Mouse (Mus musculus) small intestine, adult 2 months (tissue): ENCODE measurements around the gene Acsl6. TPM values are rescaled to one million over a fixed set of nuclear protein-coding genes. Genes with fewer than 3 reads are reported as not detected.
A peak's percentile ranks its signal among the peaks of the same experiment; 100 is the strongest.

Experiments
- H3K27ac ChIP-seq: fragments of 200-500 bp; 2 replicates; pipeline ENCODE4 v1.5.1; 2012; ENCODE audit warnings: low read depth, low read length, control low read depth, inconsistent platforms; ENCODE audit not compliant: insufficient read depth
- H3K27me3 ChIP-seq: fragments of 200-500 bp; 2 replicates; pipeline ENCODE4 v1.6.1; 2012; ENCODE audit warnings: mild to moderate bottlenecking, moderate library complexity, low read length, inconsistent platforms; ENCODE audit not compliant: control insufficient read depth, insufficient read depth
- H3K36me3 ChIP-seq: fragments of 200-500 bp; 2 replicates; pipeline ENCODE4 v1.6.1; 2012; ENCODE audit warnings: mild to moderate bottlenecking, low read length, control low read depth, inconsistent platforms; ENCODE audit not compliant: control insufficient read depth, insufficient read depth
- H3K4me1 ChIP-seq: fragments of 200-500 bp; 2 replicates; pipeline ENCODE4 v1.6.1; 2012; ENCODE audit warnings: low read length, inconsistent platforms, mixed read lengths; ENCODE audit not compliant: control insufficient read depth, insufficient read depth, insufficient read length
- H3K4me3 ChIP-seq: fragments of 200-500 bp; 2 replicates; pipeline ENCODE4 v1.5.1; 2012; ENCODE audit warnings: low read depth, mild to moderate bottlenecking, control low read depth, inconsistent platforms, low read length, moderate library complexity
- CTCF ChIP-seq: fragments of 200-500 bp; IDR thresholded peaks from 2 replicates; pipeline ENCODE4 v1.5.1; 2012; ENCODE audit warnings: low read depth, mild to moderate bottlenecking, control low read depth, inconsistent platforms, low read length, moderate library complexity, mixed read lengths; ENCODE audit not compliant: insufficient replicate concordance, insufficient read length; ENCODE audit errors: extremely low read depth
- POLR2A ChIP-seq: fragments of 200-500 bp; IDR thresholded peaks from 2 replicates; pipeline ENCODE4 v1.6.1; 2012; ENCODE audit warnings: low read depth, mild to moderate bottlenecking, control low read depth, inconsistent platforms, low read length, moderate library complexity
- WGBS: fragments of 180-500 bp; shearing (Covaris S2); methylation state at CpG from one replicate; pipeline ENCODE4 v1.1.7; 2018; 5-methylcytosine and 5-hydroxymethylcytosine counted together
- polyA plus RNA-seq: library from polyadenylated mRNA; depleted of rRNA; stranded (reverse); fragments of >200 nt; gene quantifications from 2 replicates; pipeline ENCODE4 v1.2.3, GENCODE M21; 2012

Acsl6 gene
- polyA plus RNA-seq, 1 experiment, result 0.42 TPM

DNA sequence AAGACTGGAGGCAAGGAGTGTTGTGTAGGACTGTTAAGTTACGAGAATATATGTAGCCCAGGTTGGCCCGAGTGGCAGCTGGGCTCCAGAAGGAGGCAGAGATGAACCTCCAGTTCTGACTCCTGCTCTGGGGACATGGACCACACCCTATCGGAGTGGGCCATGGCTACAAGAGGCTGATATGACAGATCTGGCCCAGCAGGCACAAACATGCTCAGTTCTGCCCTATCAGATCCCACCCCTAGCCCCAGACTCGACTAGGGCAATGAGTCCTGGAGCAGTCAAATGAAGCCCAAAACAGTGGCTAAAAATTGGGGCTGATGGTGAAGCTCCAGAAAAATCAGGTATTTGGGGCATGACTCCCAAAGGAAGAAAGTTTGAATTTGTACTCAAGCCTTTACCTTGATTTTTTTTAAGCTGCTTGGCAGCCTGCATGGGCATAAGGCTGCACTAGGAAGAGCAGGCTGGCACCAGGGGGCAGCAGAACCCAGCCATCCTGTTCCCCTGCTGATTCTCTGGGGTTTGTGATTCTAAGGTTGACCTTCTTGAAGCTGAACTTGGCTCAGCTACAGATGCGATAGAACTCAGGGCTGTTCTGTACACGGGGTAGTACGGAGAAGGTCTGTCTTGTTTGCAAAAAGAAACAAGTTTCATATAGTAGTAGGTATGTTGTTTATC lies 3.7 kb downstream of the Acsl6 start:
- Histone ChIP-seq H3K27ac (no peak overlapping the region), H3K27me3 (peaks cover 23% of the 10 kb centered on the region), H3K4me1 (peaks cover 18% of the 10 kb centered on the region), H3K36me3 (no peaks in the 10 kb centered on the region), H3K4me3 (no peak overlapping the region)
- 54% methylated on average over 7 of the region's 7 CpGs for WGBS
- no peak for TF ChIP-seq POLR2A
- peak; percentile 73; the same call in 1 of the 2 replicates for TF ChIP-seq CTCF

- Histone ChIP-seq H3K4me3 (no peak overlapping the region), H3K36me3 (no peaks in the 10 kb centered on the region), H3K27ac (no peak overlapping the region; the same call in 1 of the 2 replicates), H3K4me1 (peaks cover 19% of the 10 kb centered on the region; the same call in 1 of the 2 replicates), H3K27me3 (no peaks in the 10 kb centered on the region)
- 20% methylated on average over 2 of the region's 2 CpGs for WGBS
- TF ChIP-seq POLR2A (no peak), CTCF (no peak)
These were observed 7.0 kb downstream of the Acsl6 start for GRCm38 (mm10) chr11:54310588-54310987.

DNA sequence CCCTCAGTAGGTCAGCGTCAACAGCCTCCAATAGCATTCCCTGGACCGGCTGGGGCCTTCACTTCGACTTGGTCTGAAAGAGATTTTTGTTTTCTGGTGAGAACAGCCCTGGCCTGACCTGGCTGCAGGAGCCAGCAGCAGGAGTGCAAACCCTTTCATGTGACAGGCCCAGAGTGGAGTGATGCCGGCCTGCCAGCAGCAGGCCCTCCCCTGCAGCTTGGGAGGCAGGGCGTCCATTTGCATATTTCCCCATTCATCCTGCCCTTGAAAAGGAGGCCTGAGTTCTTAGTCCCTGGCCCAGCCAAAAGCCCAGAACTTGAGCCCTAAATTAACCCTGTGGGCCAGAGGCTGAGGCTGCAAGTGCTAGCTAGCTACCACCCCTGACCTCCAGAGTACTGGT lies 8.4 kb downstream of the Acsl6 start:
- Histone ChIP-seq H3K27me3 (no peaks in the 10 kb centered on the region), H3K4me1 (peaks cover 19% of the 10 kb centered on the region; the same call in 1 of the 2 replicates), H3K36me3 (no peaks in the 10 kb centered on the region), H3K4me3 (no peak overlapping the region), H3K27ac (no peak overlapping the region; the same call in 1 of the 2 replicates)
- 32% methylated on average over 5 of the region's 5 CpGs for WGBS
- TF ChIP-seq POLR2A (no peak), CTCF (no peak)

DNA sequence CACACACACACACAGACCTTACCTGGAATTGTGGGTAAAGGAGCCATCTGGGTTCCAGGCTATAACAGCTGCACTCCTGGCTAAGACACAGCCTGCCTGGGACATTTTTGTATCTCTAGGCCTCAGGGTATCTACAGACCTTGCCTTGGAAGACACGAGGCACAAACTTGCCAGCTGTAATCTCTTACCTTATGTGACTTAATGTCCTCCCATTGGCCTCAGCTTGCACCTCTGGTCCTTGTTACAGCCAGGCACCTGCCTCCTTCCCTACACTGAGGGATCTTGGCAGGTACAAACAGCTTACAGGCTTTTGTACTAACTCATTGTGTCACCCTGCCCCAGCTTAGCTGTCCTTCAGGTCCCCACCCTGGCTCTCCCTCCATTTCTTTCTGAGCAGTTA lies 9.0 kb downstream of the Acsl6 start:
- no peaks in the 10 kb centered on the region for H3K36me3 ChIP-seq
- H3K4me1 ChIP-seq, result peaks cover 19% of the 10 kb centered on the region; the same call in 1 of the 2 replicates
- no peak overlapping the region for H3K4me3 ChIP-seq
- WGBS, result 11% methylated on average over 1 of the region's 1 CpGs
- no peak for TF ChIP-seq POLR2A
- no peak for TF ChIP-seq CTCF
- H3K27ac ChIP-seq, result peak overlapping the region; percentile 51
- no peaks in the 10 kb centered on the region for H3K27me3 ChIP-seq

DNA sequence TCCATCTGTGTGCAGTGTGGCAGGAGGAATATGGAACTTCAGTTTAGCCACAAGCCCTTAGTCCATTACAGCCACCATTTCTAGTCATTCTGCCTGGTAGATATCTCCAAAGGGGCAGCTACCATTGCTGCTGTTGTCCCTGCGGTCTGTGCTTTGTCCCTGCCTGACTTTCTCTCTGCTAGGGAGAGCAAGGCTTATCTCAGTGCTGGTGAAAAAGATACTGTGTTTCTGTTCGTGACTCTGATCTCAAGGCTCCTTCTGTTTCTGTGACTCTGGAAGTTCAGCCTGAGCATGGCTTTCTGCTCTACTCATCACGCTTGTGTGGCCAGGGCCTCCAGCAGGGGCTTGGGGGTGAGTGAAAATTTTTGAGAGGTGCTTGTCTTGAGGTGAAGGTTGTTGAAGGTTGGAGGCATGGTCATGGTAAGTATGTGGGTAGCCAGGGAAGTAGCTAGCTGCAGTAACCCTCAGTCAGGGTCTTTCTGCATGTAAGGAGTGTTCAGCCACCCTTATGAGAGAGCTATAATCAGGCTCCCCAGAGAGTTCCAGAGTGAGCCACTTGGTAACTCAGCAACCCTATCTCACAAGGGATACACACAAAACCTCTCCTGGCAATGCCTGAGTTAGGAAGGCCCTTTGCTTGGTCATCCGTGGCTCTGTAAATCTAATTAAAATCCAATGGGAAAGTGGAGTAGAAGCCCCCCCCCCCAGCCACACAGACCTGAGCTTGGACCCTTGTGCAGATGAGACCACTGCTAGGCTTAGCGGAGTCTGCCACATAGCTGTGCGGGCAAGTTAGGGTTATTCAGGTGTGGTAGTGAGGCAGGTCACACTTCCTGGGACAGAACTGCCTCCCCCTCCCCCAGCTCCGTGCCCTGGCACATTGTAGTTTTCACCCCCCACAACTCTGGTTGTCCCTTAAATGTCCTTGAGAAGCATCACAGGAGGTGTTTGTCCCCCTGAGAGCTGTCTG lies 10.1 kb downstream of the Acsl6 start:
- Histone ChIP-seq H3K36me3 (no peaks in the 10 kb centered on the region), H3K4me3 (no peak overlapping the region), H3K27ac (peak overlapping the region; percentile 51; the same call in 1 of the 2 replicates), H3K4me1 (peaks cover 19% of the 10 kb centered on the region; the same call in 1 of the 2 replicates), H3K27me3 (no peaks in the 10 kb centered on the region)
- TF ChIP-seq CTCF, result no peak
- TF ChIP-seq POLR2A, result no peak
- WGBS, result 78% methylated on average over 7 of the region's 7 CpGs

- 31% methylated on average over 3 of the region's 3 CpGs for WGBS
These were observed 11.1 kb downstream of the Acsl6 start for GRCm38 (mm10) chr11:54314740-54315139.

GRCm38 (mm10) chr11:54315336-54315735 lies 11.7 kb downstream of the Acsl6 start:
- Histone ChIP-seq H3K36me3 (no peaks in the 10 kb centered on the region), H3K4me1 (peaks cover 18% of the 10 kb centered on the region; the same call in 1 of the 2 replicates), H3K27me3 (no peaks in the 10 kb centered on the region), H3K27ac (no peak overlapping the region), H3K4me3 (no peak overlapping the region)
- 89% methylated on average over 5 of the region's 5 CpGs for WGBS
- TF ChIP-seq POLR2A (no peak), CTCF (no peak)

More at GRCm38 (mm10) chr11:54314740-54315139, 11.1 kb downstream of the Acsl6 start:
- Histone ChIP-seq H3K27ac (no peak overlapping the region), H3K4me3 (no peak overlapping the region), H3K27me3 (no peaks in the 10 kb centered on the region), H3K4me1 (peaks cover 19% of the 10 kb centered on the region; the same call in 1 of the 2 replicates), H3K36me3 (no peaks in the 10 kb centered on the region)
- no peak for TF ChIP-seq CTCF
- no peak for TF ChIP-seq POLR2A
